Mouse (Mus musculus): ENCODE results near the gene A230050P20Rik. TPM values are rescaled to one million over a fixed set of nuclear protein-coding genes. Genes with fewer than 3 reads are reported as not detected.

The A230050P20Rik gene
- polyA plus RNA-seq, 1 experiment from 2014 or later, result 12.6 TPM

DNA sequence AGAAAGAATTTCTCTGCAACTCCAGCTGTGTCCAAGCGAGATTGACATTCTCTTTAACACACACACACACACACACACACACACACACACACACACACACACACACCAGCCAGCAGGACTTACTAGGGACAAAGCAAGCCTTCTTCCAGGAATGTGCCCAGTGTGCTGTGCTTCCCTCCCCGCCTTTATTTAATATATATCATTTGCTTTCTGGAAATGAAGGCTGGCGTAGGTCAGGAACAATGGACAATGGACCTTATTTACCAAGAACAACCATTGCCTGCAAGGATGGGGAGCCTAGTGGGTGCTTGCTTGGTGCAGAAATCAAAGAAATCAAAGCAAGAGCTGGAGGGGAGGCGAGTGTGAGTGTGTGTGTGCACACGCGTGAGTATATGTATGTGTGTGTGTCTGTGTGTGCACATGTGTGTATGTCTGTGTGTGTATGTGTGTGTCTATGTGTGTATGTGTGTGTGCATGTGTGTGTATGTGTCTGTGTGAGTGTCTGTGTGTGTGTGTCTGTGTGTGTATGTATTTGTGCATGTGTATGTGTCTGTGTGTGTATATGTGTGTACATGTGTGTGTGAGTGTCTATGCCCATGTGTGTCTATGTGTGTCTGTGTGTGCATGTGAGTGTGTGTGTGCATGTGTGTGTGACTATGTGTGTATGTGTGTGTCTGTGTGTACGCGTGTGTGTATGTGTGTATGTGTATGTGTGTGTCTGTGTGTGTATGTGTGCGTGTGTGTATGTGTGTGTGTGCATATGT, 31.1 kb upstream of the A230050P20Rik start:
- Histone ChIP-seq H3K9me3 (ENCODE audit: control insufficient read depth, low read depth, low read length) (no peaks in the 10 kb centered on the region), H3K4me1 (ENCODE audit: control insufficient read depth, insufficient read depth, low read length) (no peaks in the 10 kb centered on the region), H3K27me3 (ENCODE audit: control insufficient read depth, insufficient read depth, low read length) (no peaks in the 10 kb centered on the region), H3K4me2 (replicated peaks; ENCODE audit: low read depth, low read length) (no peak overlapping the region), H3K9ac (replicated peaks; ENCODE audit: low read depth, low read length) (no peak overlapping the region), H3K36me3 (ENCODE audit: control insufficient read depth, insufficient read depth, low read length) (no peaks in the 10 kb centered on the region), H3K27ac (ENCODE audit: low read length) (no peak overlapping the region), H3K4me3 (ENCODE audit: low read depth, low read length) (no peak overlapping the region)
- peak; percentile 42; the same call in 1 of the 2 replicates for ATAC-seq (ENCODE audit: insufficient number of reproducible peaks, insufficient read depth, low FRiP score, low read depth)
- 79% methylated on average over 9 of the region's 9 CpGs for WGBS

DNA sequence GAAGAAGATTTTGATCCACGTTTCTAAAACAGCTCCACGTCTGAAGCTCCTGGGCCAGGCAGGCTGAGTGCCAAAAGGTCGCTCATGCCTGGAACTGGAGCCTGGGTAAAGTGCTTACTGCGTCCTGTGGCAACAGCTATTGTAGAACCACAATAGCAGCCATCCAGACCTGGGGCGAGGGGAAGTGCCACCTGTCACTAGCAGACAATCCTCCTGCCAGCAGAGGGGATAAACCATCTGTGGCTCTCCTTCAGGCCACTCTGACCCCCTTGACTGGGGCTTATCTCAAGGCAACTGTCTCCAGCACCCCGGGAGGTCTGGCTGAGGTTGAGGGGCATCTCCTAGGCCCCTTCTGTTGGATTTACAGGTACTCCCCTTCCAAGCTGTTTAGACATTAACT, 29.5 kb upstream of the A230050P20Rik start:
- H3K36me3 ChIP-seq (ENCODE audit: control insufficient read depth, insufficient read depth, low read length), result no peaks in the 10 kb centered on the region
- no peak for ATAC-seq (ENCODE audit: insufficient number of reproducible peaks, insufficient read depth, low FRiP score, low read depth)

DNA sequence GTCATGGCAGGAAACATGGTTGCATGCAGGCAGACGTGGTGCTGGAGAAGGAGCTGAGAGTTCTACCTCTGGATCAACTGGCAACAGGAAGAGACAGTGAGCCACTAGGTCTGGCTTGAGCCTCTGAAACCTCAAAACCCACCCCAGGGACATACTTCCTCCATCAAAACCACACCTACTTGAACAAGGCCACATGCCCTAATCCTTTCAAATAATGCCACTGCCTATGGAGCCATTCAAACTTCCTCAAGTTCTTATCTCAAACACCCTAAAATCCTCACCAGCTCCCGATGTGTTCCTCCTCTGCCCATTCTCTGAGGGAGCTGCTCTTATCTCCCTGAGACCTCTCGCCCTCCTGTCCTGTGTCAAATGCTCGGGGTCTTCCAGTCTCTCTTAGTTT, 26.2 kb upstream of the A230050P20Rik start:
- 59% methylated on average over 4 of the region's 4 CpGs for WGBS
- H3K27ac ChIP-seq (ENCODE audit: low read length), result no peak overlapping the region
- ATAC-seq (ENCODE audit: insufficient number of reproducible peaks, insufficient read depth, low FRiP score, low read depth), result no peak

More for the DNA sequence above, 29.5 kb upstream of the A230050P20Rik start:
- no peaks in the 10 kb centered on the region for H3K27me3 ChIP-seq (ENCODE audit: control insufficient read depth, insufficient read depth, low read length)
- no peak overlapping the region for H3K9ac ChIP-seq (replicated peaks; ENCODE audit: low read depth, low read length)
- no peaks in the 10 kb centered on the region for H3K4me1 ChIP-seq (ENCODE audit: control insufficient read depth, insufficient read depth, low read length)
- H3K27ac ChIP-seq (ENCODE audit: low read length), result no peak overlapping the region
- H3K4me3 ChIP-seq (ENCODE audit: low read depth, low read length), result no peak overlapping the region
- no peak overlapping the region for H3K4me2 ChIP-seq (replicated peaks; ENCODE audit: low read depth, low read length)
- H3K9me3 ChIP-seq (ENCODE audit: control insufficient read depth, low read depth, low read length), result no peaks in the 10 kb centered on the region
- 63% methylated on average over 6 of the region's 6 CpGs for WGBS

DNA sequence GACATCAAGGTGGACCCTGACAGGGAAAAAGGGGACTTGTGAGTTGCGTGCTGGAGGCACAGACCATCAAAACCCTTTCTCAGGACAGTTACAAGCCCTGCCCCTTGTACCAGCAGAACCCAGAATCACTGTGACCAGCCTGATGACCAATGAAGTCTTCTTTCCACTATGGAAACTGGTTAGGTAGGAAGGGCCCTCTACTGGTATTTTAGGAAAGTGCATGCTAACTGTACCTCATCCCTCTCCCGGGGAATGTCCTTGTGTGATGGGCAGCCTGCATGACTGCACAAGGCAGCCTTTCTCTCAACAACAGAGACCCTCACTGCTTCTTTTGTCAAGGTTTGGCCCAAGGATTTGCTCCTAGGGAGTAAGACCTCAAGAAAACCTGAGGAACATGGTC, 25.8 kb upstream of the A230050P20Rik start:
- H3K36me3 ChIP-seq (ENCODE audit: control insufficient read depth, insufficient read depth, low read length), result no peaks in the 10 kb centered on the region
- no peaks in the 10 kb centered on the region for H3K4me1 ChIP-seq (ENCODE audit: control insufficient read depth, insufficient read depth, low read length)
- ATAC-seq (ENCODE audit: insufficient number of reproducible peaks, insufficient read depth, low FRiP score, low read depth), result no peak

More for the DNA sequence above, 26.2 kb upstream of the A230050P20Rik start:
- Histone ChIP-seq H3K4me1 (ENCODE audit: control insufficient read depth, insufficient read depth, low read length) (no peaks in the 10 kb centered on the region), H3K27me3 (ENCODE audit: control insufficient read depth, insufficient read depth, low read length) (no peaks in the 10 kb centered on the region), H3K4me2 (replicated peaks; ENCODE audit: low read depth, low read length) (no peak overlapping the region), H3K9ac (replicated peaks; ENCODE audit: low read depth, low read length) (no peak overlapping the region), H3K9me3 (ENCODE audit: control insufficient read depth, low read depth, low read length) (no peaks in the 10 kb centered on the region), H3K4me3 (ENCODE audit: low read depth, low read length) (no peak overlapping the region), H3K36me3 (ENCODE audit: control insufficient read depth, insufficient read depth, low read length) (no peaks in the 10 kb centered on the region)

DNA sequence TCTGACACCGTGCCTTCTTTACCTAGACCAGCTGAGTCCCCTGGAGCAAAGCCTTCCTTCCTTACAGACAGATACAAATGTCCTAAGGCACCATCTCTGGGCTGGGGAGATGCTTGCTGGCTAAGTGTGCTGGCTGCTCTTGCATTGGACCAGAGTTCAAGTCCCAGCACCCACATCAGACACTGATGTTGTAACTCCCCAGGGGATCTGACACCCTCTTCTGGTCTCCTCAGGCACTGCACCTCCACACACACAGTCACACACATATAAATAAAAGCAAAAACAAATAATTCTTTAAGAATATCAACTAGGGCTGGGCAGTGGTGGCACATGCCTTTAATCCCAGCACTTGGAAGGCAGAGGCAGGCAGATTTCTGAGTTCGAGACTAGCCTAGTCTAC, 18.3 kb upstream of the A230050P20Rik start:
- Histone ChIP-seq H3K9ac (replicated peaks; ENCODE audit: low read depth, low read length) (no peak overlapping the region), H3K4me3 (ENCODE audit: low read depth, low read length) (no peak overlapping the region), H3K27ac (ENCODE audit: low read length) (no peak overlapping the region), H3K4me2 (replicated peaks; ENCODE audit: low read depth, low read length) (no peak overlapping the region), H3K9me3 (ENCODE audit: control insufficient read depth, low read depth, low read length) (no peaks in the 10 kb centered on the region), H3K4me1 (ENCODE audit: control insufficient read depth, insufficient read depth, low read length) (no peaks in the 10 kb centered on the region), H3K27me3 (ENCODE audit: control insufficient read depth, insufficient read depth, low read length) (no peaks in the 10 kb centered on the region), H3K36me3 (ENCODE audit: control insufficient read depth, insufficient read depth, low read length) (no peaks in the 10 kb centered on the region)
- 82% methylated on average over 2 of the region's 2 CpGs for WGBS
- ATAC-seq (ENCODE audit: insufficient number of reproducible peaks, insufficient read depth, low FRiP score, low read depth), result no peak

More for the DNA sequence above, 25.8 kb upstream of the A230050P20Rik start:
- H3K27ac ChIP-seq (ENCODE audit: low read length), result no peak overlapping the region
- WGBS, result 23% methylated on average over 2 of the region's 2 CpGs
- no peak overlapping the region for H3K4me3 ChIP-seq (ENCODE audit: low read depth, low read length)
- no peaks in the 10 kb centered on the region for H3K27me3 ChIP-seq (ENCODE audit: control insufficient read depth, insufficient read depth, low read length)
- no peak overlapping the region for H3K9ac ChIP-seq (replicated peaks; ENCODE audit: low read depth, low read length)
- H3K9me3 ChIP-seq (ENCODE audit: control insufficient read depth, low read depth, low read length), result no peaks in the 10 kb centered on the region
- H3K4me2 ChIP-seq (replicated peaks; ENCODE audit: low read depth, low read length), result no peak overlapping the region

DNA sequence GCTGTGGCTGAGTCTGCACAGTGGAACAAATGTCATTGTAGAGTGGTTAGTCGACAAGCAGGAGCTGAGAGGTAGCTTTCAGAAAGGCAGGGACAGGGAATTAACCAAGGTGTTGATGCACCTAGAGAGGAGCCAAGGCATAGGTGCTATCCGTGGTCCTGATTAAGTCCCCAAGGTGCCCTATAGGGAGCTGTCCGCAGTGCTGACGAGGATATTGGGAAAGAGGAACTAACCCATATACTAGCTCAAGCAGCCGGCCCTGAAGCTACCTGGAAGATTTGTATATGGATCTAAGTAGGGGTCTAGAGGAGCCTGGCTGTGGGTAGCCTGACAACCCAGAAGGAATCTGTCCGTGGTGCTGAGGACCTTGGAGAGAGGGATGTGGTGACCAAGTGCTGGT, 11.3 kb upstream of the A230050P20Rik start:
- 9% methylated on average over 6 of the region's 6 CpGs for WGBS
- Histone ChIP-seq H3K9ac (replicated peaks; ENCODE audit: low read depth, low read length) (no peak overlapping the region), H3K9me3 (ENCODE audit: control insufficient read depth, low read depth, low read length) (no peaks in the 10 kb centered on the region), H3K4me1 (ENCODE audit: control insufficient read depth, insufficient read depth, low read length) (no peaks in the 10 kb centered on the region), H3K27ac (ENCODE audit: low read length) (no peak overlapping the region), H3K27me3 (ENCODE audit: control insufficient read depth, insufficient read depth, low read length) (no peaks in the 10 kb centered on the region), H3K36me3 (ENCODE audit: control insufficient read depth, insufficient read depth, low read length) (no peaks in the 10 kb centered on the region), H3K4me3 (ENCODE audit: low read depth, low read length) (no peak overlapping the region), H3K4me2 (replicated peaks; ENCODE audit: low read depth, low read length) (no peak overlapping the region)
- no peak for ATAC-seq (ENCODE audit: insufficient number of reproducible peaks, insufficient read depth, low FRiP score, low read depth)

DNA sequence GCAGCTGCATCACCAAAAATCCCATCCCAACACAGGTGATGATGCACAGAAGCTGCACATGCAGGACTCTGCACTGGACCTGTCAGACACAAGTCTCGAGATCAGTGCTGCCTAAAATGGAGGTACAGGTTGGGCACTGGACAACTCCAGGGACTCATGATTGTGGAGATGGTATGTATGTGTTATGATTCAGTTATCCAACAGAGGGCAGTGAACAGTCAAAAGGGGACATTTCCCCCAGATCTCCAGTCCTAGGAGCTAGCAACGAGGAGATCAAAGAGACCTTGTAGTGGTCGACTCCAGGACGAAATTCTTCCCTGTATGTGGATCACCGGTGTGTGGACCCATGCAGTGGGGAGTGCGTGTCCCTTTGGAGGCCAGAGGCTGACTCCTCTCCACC, 8.5 kb upstream of the A230050P20Rik start:
- no peak overlapping the region for H3K27ac ChIP-seq (ENCODE audit: low read length)
- no peaks in the 10 kb centered on the region for H3K36me3 ChIP-seq (ENCODE audit: control insufficient read depth, insufficient read depth, low read length)
- no peaks in the 10 kb centered on the region for H3K27me3 ChIP-seq (ENCODE audit: control insufficient read depth, insufficient read depth, low read length)
- WGBS, result 50% methylated on average over 6 of the region's 6 CpGs
- no peak for ATAC-seq (ENCODE audit: insufficient number of reproducible peaks, insufficient read depth, low FRiP score, low read depth)
- H3K4me3 ChIP-seq (ENCODE audit: low read depth, low read length), result no peak overlapping the region
- H3K9ac ChIP-seq (replicated peaks; ENCODE audit: low read depth, low read length), result no peak overlapping the region
- H3K4me2 ChIP-seq (replicated peaks; ENCODE audit: low read depth, low read length), result no peak overlapping the region
- no peaks in the 10 kb centered on the region for H3K4me1 ChIP-seq (ENCODE audit: control insufficient read depth, insufficient read depth, low read length)
- no peaks in the 10 kb centered on the region for H3K9me3 ChIP-seq (ENCODE audit: control insufficient read depth, low read depth, low read length)

DNA sequence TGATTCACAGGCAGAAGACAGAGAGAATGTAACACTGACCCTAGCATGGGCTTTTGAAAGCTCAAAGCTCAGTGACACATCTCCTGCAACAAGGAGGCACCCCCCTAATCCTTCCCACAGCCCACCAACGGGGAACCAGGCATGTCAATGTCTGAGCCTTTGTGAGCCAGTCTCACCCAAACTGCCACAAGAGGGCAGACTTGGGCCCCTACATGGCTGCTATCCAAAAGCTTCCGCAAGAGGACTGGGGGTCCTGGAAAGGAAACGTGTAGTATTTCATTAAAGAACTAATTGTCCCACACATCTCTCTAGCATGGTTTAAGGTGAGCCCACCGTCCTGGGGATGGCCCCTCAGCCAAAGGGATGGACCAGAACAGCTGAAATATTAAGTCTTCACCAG, 6.6 kb upstream of the A230050P20Rik start:
- Histone ChIP-seq H3K9ac (replicated peaks; ENCODE audit: low read depth, low read length) (no peak overlapping the region), H3K4me3 (ENCODE audit: low read depth, low read length) (no peak overlapping the region), H3K4me1 (ENCODE audit: control insufficient read depth, insufficient read depth, low read length) (no peaks in the 10 kb centered on the region), H3K27ac (ENCODE audit: low read length) (no peak overlapping the region), H3K4me2 (replicated peaks; ENCODE audit: low read depth, low read length) (no peak overlapping the region), H3K9me3 (ENCODE audit: control insufficient read depth, low read depth, low read length) (no peaks in the 10 kb centered on the region), H3K27me3 (ENCODE audit: control insufficient read depth, insufficient read depth, low read length) (no peaks in the 10 kb centered on the region), H3K36me3 (ENCODE audit: control insufficient read depth, insufficient read depth, low read length) (no peaks in the 10 kb centered on the region)
- no peak for ATAC-seq (ENCODE audit: insufficient number of reproducible peaks, insufficient read depth, low FRiP score, low read depth)
- WGBS, result 6% methylated on average over 4 of the region's 4 CpGs

DNA sequence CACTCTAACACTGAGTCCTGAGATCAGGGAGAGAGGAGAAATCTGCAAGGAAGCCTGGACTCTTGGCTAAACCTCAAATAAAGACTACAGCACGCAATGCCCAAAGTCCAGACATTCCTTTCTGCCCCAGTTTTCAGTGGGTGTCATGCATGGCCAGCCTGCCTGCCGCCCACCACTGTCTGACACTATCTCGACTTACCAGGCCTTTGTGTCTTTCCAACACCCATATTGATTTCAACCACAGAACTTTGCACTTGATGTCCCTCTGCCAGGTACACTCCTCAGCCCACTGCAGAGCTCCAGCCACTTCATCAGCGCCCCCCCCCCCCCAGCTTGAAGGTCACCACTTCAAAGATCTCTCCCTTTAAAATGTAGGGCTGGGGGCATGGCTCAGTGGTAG, 6.2 kb upstream of the A230050P20Rik start:
- Histone ChIP-seq H3K27ac (ENCODE audit: low read length) (no peak overlapping the region), H3K27me3 (ENCODE audit: control insufficient read depth, insufficient read depth, low read length) (0 out of 2 replicates have a peak, but pooled peaks cover under 1% of the 10 kb centered on the region), H3K9ac (replicated peaks; ENCODE audit: low read depth, low read length) (no peak overlapping the region), H3K4me1 (ENCODE audit: control insufficient read depth, insufficient read depth, low read length) (no peaks in the 10 kb centered on the region), H3K4me2 (replicated peaks; ENCODE audit: low read depth, low read length) (no peak overlapping the region), H3K9me3 (ENCODE audit: control insufficient read depth, low read depth, low read length) (no peaks in the 10 kb centered on the region), H3K4me3 (ENCODE audit: low read depth, low read length) (no peak overlapping the region), H3K36me3 (ENCODE audit: control insufficient read depth, insufficient read depth, low read length) (no peaks in the 10 kb centered on the region)
- ATAC-seq (ENCODE audit: insufficient number of reproducible peaks, insufficient read depth, low FRiP score, low read depth), result no peak
- WGBS, result 52% methylated on average over 4 of the region's 4 CpGs

Measured in stomach, embryonic 14.5 days (tissue).